Mouse (Mus musculus) adrenal gland, adult 10 weeks (tissue): ENCODE results near the gene Zgrf1. TPM values are rescaled to one million over a fixed set of nuclear protein-coding genes. Genes with fewer than 3 reads are reported as not detected.

Experiments
- polyA plus RNA-seq: library from polyadenylated mRNA; stranded (reverse); fragments of 350-450 nt; fragmentation: Illumina TruSeq; extraction: RNeasy Lipid Tissue Mini Kit (QIAGEN cat#74804); gene quantifications from one replicate; pipeline ENCODE4 v1.2.3, GENCODE M21; 2014; ENCODE audit warnings: low read depth, low replicate concordance

Gene Zgrf1
- 2.5 TPM for polyA plus RNA-seq

GRCm38 (mm10) chr3:127552973-127553719 lies at the start of gene Zgrf1, which contains the start of gene Larp7:
Zgrf1 (plus strand) TSS chr3:127553489.
Larp7 (minus strand) TSS chr3:127553349.

DNA sequence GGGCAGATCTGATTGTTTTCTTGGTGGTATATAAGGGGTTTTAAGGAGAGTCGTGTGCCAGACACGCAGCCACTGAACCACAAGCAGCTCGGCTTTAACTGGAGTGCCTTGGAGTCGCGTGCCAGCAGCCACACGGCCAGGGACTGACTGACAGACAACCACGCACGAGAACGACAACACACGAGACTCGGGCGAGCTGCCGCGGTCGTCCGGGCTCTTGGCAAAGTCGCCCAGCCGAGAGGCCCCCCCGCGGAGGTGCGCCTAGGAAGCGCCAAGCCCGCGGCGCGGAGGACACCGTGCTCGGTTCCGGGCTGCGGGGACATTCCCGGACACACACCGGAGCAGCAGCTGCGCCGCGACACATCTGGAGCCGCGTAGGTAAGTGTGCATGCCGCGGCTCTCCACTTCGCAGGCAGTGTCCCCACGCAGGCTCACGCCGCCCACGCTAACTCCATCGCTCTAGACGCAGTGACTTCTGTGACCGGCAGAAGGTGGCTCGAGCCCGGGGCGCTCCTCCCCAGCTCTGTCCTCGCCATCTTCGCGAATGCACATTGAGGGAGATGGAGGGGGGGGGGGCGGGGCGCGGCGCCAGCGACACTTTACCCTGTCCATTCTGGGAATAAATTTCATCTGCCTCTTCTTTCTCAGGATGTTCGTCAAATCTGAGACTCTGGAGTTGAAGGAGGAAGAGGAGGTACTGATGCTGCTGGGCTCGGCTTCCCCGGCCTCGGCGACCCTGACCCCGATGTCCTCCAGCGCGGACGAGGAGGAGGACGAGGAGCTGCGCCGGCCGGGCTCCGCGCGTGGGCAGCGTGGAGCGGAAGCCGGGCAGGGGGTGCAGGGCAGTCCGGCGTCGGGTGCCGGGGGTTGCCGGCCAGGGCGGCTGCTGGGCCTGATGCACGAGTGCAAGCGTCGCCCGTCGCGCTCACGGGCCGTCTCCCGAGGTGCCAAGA lies 80.1 kb downstream of the Zgrf1 start, which contains the start of gene Neurog2:
TSS of gene Neurog2 (plus strand) at position 56 of the 953 bp plus-strand sequence.

Other genes starting within 250 kb of the Zgrf1 start
- 64.0 TPM for gene Ank2, start 54.1 kb upstream of the Zgrf1 start, polyA plus RNA-seq
- gene Larp7, start 140 bp upstream of the Zgrf1 start, polyA plus RNA-seq, result 51.4 TPM
- not detected for gene Neurog2, start 79.6 kb downstream of the Zgrf1 start, polyA plus RNA-seq
- 5.9 TPM for gene Alpk1, start 227.0 kb downstream of the Zgrf1 start, polyA plus RNA-seq
- gene Tifa, start 236.3 kb downstream of the Zgrf1 start, polyA plus RNA-seq, result 13.8 TPM